Comparison of ENCODE assay signal across 17 mouse cellular contexts in the genomic region with DNA sequence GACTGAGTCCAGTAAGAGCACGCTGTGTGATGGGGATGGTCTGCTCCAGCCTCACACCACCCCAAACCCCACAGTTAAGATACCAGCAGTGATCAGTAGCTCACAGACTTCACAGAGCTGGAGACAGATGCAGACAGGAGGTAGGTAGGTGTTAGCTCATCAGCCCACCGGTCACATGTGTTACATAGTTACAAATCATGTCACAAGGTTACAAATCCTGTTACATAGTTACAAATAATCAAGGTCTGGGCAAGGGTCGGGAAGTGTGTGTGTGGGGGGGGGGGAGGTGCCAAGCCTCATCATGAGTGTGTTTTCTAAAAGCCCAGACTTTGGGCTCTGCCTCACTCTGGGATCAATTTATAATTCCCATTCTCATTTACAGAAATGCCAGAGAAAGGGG.
"Had no signal": no experiment of that assay in that cellular context is flagged by ENCODE, and none has a peak within 500 bp of the region (broad histone marks: within the 10 kb centered on the region; RNA-seq: fewer than 3 reads in every experiment).

No protein-coding gene starts in this region.

- H3K36me3 ChIP-seq: lung, embryonic 15.5 days; midbrain, embryonic 12.5 days; neural tube, embryonic 12.5 days; stomach, embryonic 15.5 days had no signal

- DNase-seq: lung, adult 2 months; lung, postnatal 14 days; lung, postnatal 36 days; midbrain, embryonic 14.5 days; right cerebral cortex, postnatal 14 days; thymus, adult 2 months; thymus, postnatal 25 days; thymus, postnatal 4 days had no signal

- H3K9me3 ChIP-seq: lung, embryonic 15.5 days; stomach, embryonic 15.5 days had no signal

- H3K4me3 ChIP-seq: lung, embryonic 15.5 days; megakaryocyte, embryonic 14.5 days; midbrain, embryonic 12.5 days; neural tube, embryonic 12.5 days; stomach, embryonic 15.5 days had no signal

- ATAC-seq: lung, postnatal 0 days; midbrain, embryonic 16.5 days had no signal

- H3K4me1 ChIP-seq: lung, embryonic 15.5 days; megakaryocyte, embryonic 14.5 days; midbrain, embryonic 12.5 days; neural tube, embryonic 12.5 days; stomach, embryonic 15.5 days had no signal

- H3K9ac ChIP-seq: lung, embryonic 15.5 days; midbrain, embryonic 12.5 days; neural tube, embryonic 12.5 days; stomach, embryonic 15.5 days had no signal

- H3K27me3 ChIP-seq: lung, embryonic 15.5 days; midbrain, embryonic 12.5 days; neural tube, embryonic 12.5 days; stomach, embryonic 15.5 days had no signal

- H3K4me2 ChIP-seq: lung, embryonic 15.5 days; midbrain, embryonic 12.5 days; neural tube, embryonic 12.5 days; stomach, embryonic 15.5 days had no signal

- H3K27ac ChIP-seq: lung, embryonic 15.5 days; macrophage; midbrain, embryonic 12.5 days; neural tube, embryonic 12.5 days; stomach, embryonic 15.5 days; stomach, postnatal 0 days had no signal
